Mouse (Mus musculus): ENCODE measurements around the gene Anks6.

DNA sequence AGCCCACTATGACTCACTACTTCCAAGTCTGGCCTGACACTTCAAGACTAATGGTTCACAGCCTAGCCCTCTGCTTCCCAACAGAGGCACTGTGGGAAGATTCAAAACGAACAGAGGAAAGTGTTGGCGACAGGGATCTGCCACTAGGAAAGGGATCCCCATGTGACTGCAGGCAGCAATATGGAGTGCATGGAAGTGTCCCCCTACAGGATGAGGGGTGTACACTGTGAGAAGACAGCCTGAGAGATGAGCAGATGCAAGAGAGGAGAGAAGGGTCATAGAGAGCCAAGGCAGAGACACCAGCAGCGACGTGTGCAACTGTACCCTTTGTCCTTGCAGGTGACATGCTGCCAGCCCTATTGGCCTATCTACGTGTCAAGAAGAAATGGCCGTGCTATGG, 33.3 kb downstream of the Anks6 start:
- TF ChIP-seq CTCF (IDR thresholded peaks at IDR 0.05; ENCODE audit: borderline replicate concordance, insufficient read depth, low read depth, low read length) (no peak), POLR2A (IDR thresholded peaks at IDR 0.05; ENCODE audit: borderline replicate concordance, insufficient read depth, low read length) (no peak)
